Mouse (Mus musculus): ENCODE results near the gene Egfl7. TPM values are rescaled to one million over a fixed set of nuclear protein-coding genes. Genes with fewer than 3 reads are reported as not detected.

Egfl7 gene
- polyA plus RNA-seq, 1 experiment from 2014 or later: 54.9 TPM

DNA sequence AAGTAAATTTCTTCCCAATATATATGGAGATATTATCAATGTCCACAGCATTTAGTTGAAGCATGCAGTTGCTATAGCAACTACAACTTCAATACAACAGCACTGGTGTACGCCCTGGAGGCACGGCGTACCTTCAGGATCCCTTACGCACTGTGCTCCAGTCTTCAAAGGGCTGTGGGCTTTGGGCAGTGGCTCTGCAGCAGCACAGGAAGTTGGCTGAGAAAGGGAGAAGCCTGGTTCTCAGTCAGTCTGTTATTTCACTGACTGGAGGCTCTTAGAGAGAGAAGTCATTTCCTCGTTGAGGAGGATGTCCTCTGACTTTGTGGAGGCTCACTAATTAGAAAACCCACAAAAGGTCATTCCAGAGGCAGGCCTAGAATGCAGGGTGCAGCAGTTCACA lies 43.2 kb downstream of the Egfl7 start:
- H3K9ac ChIP-seq: no peak overlapping the region
- H3K27me3 ChIP-seq: 0 out of 2 replicates have a peak, but pooled peaks cover 8% of the 10 kb centered on the region
- no peak for ATAC-seq (ENCODE audit: low FRiP score)
- WGBS: 75% methylated on average over 5 of the region's 5 CpGs
- H3K4me1 ChIP-seq: peaks cover 8% of the 10 kb centered on the region
- H3K36me3 ChIP-seq (replicated peaks): no peaks in the 10 kb centered on the region
- no peak overlapping the region for H3K27ac ChIP-seq
- H3K4me2 ChIP-seq: no peak overlapping the region
- H3K4me3 ChIP-seq (replicated peaks): no peak overlapping the region
- H3K9me3 ChIP-seq: 0 out of 2 replicates have a peak, but pooled peaks cover 3% of the 10 kb centered on the region

DNA sequence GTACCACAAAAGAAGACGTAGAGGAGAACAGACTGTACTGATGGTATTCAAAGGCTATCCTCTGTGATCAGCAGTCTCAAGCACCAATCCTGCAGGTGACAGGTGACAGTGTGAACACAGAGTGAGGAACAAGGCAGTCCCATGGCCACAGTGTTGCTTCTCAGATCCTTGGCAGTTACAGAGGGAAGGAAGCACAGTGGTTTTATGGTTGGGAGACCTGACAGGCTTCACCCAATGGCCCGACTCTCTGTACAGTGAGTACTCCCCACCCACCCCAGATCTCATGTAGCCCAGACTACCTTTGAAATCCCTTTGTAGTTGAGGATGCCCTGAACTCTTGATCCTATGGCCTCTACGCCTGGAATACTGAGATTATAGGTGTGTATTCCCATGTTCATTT lies 45.6 kb downstream of the Egfl7 start:
- 0 out of 2 replicates have a peak, but pooled peaks cover 3% of the 10 kb centered on the region for H3K9me3 ChIP-seq
- 89% methylated on average over 3 of the region's 3 CpGs for WGBS
- H3K27ac ChIP-seq: no peak overlapping the region
- no peak for ATAC-seq (ENCODE audit: low FRiP score)
- no peak overlapping the region for H3K4me2 ChIP-seq
- H3K9ac ChIP-seq: no peak overlapping the region
- H3K4me3 ChIP-seq (replicated peaks): no peak overlapping the region
- H3K27me3 ChIP-seq: 0 out of 2 replicates have a peak, but pooled peaks cover 8% of the 10 kb centered on the region
- peaks cover 28% of the 10 kb centered on the region for H3K4me1 ChIP-seq
- no peaks in the 10 kb centered on the region for H3K36me3 ChIP-seq (replicated peaks)

DNA sequence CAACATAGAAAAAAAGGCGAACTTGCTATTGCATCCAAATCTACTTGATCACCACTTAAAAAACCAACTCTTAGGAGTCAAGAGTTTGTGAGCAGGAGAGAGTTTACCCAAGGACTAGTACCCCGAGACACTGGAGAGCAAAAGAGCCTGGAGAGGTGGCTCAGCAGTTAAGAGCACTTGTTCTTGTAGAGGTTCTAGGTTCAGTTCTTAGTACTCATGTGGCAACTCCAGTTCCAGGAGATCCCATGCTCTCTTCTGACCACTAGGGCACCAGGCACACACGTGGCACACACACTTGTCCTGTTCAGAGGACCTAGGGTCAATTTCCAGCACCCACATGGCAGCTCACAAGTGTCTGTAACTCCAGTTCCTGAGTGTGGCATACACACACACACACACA lies 46.3 kb downstream of the Egfl7 start:
- Histone ChIP-seq H3K36me3 (replicated peaks) (no peaks in the 10 kb centered on the region), H3K9ac (no peak overlapping the region), H3K4me3 (replicated peaks) (no peak overlapping the region), H3K4me1 (peaks cover 35% of the 10 kb centered on the region), H3K27me3 (0 out of 2 replicates have a peak, but pooled peaks cover 8% of the 10 kb centered on the region), H3K4me2 (no peak overlapping the region), H3K9me3 (0 out of 2 replicates have a peak, but pooled peaks cover 3% of the 10 kb centered on the region), H3K27ac (no peak overlapping the region)
- 64% methylated on average over 3 of the region's 3 CpGs for WGBS
- no peak for ATAC-seq (ENCODE audit: low FRiP score)

DNA sequence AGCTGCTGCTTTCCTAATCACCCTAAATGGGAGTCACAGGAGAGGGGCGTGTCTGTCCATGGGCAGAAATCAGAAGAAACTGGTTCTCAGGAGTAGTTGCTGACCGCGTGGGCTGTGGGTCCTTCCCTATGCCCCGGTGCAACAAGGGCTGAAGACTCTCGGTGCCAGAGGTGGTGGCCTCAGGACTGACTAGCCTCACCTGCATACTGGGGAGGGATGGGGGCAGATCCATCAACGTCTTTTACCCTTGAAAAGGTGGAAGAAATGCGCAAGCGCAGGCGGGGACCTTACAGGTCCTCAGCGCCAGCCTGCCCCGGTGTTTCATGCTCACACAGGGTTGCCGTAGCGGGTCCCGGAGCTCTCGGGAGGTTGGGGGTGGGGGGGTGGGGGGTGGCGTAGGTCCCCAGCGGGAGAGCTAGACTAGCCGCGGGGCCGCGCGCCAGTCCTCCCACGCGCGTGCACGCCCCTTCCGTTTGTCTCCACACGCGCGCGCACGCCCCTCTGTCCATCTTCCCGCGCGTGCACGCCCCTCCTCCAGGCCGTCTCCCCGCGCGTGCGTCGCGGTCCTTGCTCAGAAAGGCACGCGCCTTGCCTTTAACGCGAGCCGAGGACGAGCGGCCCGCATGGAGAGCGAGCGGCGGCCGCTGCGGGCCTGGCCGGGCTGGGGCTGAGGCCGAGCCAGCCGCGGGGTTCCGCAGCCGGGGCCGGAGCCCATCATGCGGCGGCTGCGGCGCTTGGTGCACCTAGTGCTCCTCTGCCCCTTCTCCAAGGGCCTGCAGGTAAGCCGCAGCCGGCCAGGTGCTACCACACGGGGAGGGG lies 48.3 kb downstream of the Egfl7 start, which contains the start of gene Fam69b:
Gene Fam69b (plus strand): TSS at position 537 of the 819 bp plus-strand sequence.
- H3K4me3 ChIP-seq (replicated peaks): peak within 1 kb of the TSS; percentile 77
- H3K36me3 ChIP-seq (replicated peaks): no peaks in the 10 kb centered on the region
- peak; percentile 80 for ATAC-seq (ENCODE audit: low FRiP score)
- H3K27ac ChIP-seq: peak within 1 kb of the TSS; percentile 75
- 0 out of 2 replicates have a peak, but pooled peaks cover 3% of the 10 kb centered on the region for H3K9me3 ChIP-seq
- peak within 1 kb of the TSS; percentile 90 for H3K4me2 ChIP-seq
- WGBS: under 1% methylated on average over 43 of the region's 70 CpGs
- peaks cover 42% of the 10 kb centered on the region for H3K4me1 ChIP-seq
- H3K27me3 ChIP-seq: 0 out of 2 replicates have a peak, but pooled peaks cover 8% of the 10 kb centered on the region
- H3K9ac ChIP-seq: peak within 1 kb of the TSS; percentile 95

DNA sequence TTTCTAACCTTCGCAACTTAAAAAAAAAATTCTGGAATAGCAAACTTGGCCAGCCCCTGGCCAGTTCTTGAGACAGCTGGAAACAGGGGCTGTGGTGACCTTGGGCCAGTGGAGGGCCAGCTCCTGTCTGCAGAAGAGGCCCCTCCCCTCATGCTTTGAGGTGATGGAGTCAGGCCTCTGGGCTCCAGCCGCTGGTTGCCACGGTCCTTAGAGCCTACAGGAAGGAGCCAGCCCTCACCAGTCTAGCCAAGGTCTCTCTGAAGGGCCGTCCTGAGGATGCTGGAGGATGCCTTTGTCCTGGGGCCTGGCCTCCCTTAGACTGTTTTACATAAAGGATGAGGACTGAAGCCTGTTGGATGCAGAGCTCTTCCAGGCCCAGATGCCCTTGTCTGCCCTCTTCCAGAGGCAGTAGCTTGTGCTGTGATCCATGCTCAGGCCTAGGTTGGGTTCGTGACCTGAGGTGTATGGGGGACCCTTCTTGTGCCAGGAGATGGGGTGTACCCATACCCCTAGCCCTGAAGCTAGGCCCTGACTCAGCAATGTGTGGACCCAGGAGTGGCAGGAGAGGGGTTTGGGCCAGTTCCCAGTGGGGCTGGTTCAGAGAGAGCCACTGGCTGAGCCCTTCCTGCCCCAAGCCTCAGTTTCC lies 49.1 kb downstream of the Egfl7 start:
- peak; percentile 40 for ATAC-seq (ENCODE audit: low FRiP score)
- 18% methylated on average over 5 of the region's 5 CpGs for WGBS
- H3K36me3 ChIP-seq (replicated peaks): peaks cover 7% of the 10 kb centered on the region
- peak overlapping the region; percentile 95 for H3K9ac ChIP-seq
- H3K4me3 ChIP-seq (replicated peaks): peak overlapping the region; percentile 77
- peak overlapping the region; percentile 75 for H3K27ac ChIP-seq
- peak overlapping the region; percentile 90 for H3K4me2 ChIP-seq
- H3K4me1 ChIP-seq: peaks cover 48% of the 10 kb centered on the region
- 0 out of 2 replicates have a peak, but pooled peaks cover 8% of the 10 kb centered on the region for H3K27me3 ChIP-seq
- H3K9me3 ChIP-seq: 0 out of 2 replicates have a peak, but pooled peaks cover 3% of the 10 kb centered on the region

DNA sequence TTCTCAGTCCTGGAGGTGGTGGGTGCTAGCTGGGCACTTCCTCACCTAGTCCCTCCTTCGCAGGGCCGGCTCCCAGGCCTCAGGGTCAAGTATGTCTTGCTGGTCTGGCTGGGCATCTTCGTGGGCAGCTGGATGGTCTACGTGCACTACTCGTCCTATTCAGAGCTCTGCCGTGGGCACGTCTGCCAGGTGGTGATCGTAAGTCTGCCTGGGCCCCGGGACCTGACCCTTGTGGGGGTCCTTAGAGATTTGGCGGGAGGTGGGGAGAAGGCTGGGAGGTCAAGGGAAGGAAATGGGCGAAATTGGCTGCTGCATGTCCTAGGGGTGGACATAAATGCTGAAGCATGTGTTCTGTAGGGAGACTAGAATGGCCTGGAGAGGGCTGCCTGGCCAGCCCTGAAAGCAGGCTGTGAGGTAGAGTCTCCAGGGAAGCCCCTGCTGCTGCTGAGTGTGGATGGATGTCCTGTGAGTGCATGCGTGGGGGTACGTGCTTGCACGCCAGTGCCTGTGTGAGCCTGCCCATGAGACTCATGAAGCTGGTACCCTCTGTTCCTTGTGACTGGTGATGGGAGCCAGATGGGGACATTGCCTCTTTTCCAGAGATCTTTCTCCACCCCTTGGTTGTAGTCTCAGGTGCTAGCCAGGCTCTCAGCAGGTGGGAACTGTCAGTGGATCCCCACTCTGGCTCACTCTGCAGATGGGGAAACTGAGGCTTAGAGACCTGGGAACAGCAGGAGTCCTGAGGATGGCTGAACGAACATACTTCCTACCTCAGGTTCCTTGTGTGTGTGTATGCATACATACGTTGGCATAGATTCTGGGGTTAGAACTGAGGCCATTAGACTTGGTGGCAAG lies 53.0 kb downstream of the Egfl7 start:
- no peaks in the 10 kb centered on the region for H3K27me3 ChIP-seq
- H3K4me3 ChIP-seq (replicated peaks): no peak overlapping the region
- H3K9me3 ChIP-seq: no peaks in the 10 kb centered on the region
- H3K36me3 ChIP-seq (replicated peaks): peaks cover 44% of the 10 kb centered on the region
- no peak overlapping the region for H3K4me2 ChIP-seq
- ATAC-seq (ENCODE audit: low FRiP score): no peak
- no peak overlapping the region for H3K9ac ChIP-seq
- 88% methylated on average over 16 of the region's 16 CpGs for WGBS
- peaks cover 52% of the 10 kb centered on the region for H3K4me1 ChIP-seq
- H3K27ac ChIP-seq: peak overlapping the region; percentile 39; the same call in 1 of the 2 replicates

DNA sequence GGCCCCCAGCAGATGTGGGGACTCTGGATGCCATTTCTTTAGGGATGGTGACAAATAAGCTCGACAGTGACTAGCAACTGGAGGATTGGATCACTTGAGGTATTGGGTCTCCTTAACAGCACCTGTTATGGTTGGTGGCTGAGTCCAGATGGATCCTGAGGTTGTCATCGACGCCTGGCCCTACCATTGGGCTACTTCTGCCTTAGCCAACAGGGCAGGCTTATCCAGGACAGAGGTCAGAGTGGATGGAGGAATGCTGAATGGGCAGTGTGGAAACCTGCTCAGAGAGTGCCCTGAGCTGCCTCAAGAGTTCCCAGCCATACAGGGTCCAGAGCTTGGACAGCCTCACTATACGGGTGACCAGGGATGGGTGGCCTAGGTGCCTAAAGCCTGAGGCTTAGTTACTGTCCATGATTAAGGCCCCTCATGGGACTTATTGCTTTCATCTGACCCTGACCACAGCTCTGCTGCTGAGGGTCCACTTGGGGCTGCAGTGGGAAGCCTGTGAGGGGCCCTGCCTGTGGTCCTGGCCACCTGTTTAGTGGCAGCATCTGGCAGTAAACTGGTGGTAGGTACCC lies 54.2 kb downstream of the Egfl7 start:
- ATAC-seq (ENCODE audit: low FRiP score): no peak
- Histone ChIP-seq H3K4me2 (no peak overlapping the region), H3K9me3 (no peaks in the 10 kb centered on the region), H3K9ac (no peak overlapping the region), H3K4me3 (replicated peaks) (no peak overlapping the region), H3K27me3 (no peaks in the 10 kb centered on the region), H3K27ac (no peak overlapping the region), H3K36me3 (replicated peaks) (peaks cover 54% of the 10 kb centered on the region), H3K4me1 (peaks cover 57% of the 10 kb centered on the region)
- WGBS: 64% methylated on average over 4 of the region's 4 CpGs

DNA sequence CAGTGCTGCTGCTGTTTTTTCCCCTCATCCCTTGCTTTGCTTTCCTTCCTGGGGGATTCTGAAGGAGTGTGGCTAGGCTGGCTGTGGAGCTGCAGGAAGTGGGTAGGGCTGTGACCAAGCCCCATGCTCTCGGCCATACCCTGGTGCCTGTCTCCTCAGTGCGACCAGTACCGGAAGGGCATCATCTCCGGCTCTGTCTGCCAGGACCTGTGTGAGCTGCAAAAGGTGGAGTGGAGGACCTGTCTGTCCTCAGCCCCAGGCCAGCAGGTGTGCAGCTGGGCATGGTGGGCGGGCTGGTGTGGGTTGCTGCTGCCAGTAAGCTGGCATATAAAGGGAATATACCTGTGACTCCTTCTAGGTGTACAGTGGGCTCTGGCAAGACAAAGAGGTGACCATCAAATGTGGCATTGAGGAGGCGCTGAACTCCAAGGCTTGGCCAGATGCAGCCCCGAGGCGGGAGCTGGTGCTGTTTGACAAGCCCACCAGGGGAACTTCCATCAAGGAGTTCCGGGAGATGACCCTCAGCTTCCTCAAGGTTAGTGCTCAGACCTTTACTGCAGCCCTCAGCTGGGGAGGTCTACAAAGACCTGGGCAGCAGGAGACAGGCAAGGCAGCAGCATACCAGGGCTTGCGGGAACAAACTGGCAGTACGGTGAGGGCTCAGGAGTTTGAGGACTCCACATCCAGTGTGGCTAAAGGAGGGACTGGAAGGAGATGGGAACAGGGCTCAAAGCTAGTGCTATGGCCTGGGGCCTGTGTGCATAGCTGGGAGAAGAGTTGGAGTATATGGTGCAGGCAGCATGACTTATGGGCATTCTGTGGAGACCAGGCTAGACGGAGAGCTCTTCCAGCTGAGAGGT lies 55.0 kb downstream of the Egfl7 start:
- Histone ChIP-seq H3K27ac (no peak overlapping the region), H3K9ac (no peak overlapping the region), H3K9me3 (no peaks in the 10 kb centered on the region), H3K4me1 (peaks cover 52% of the 10 kb centered on the region), H3K36me3 (replicated peaks) (peaks cover 54% of the 10 kb centered on the region), H3K4me2 (no peak overlapping the region), H3K27me3 (no peaks in the 10 kb centered on the region), H3K4me3 (replicated peaks) (no peak overlapping the region)
- WGBS: 70% methylated on average over 12 of the region's 12 CpGs
- ATAC-seq (ENCODE audit: low FRiP score): no peak

DNA sequence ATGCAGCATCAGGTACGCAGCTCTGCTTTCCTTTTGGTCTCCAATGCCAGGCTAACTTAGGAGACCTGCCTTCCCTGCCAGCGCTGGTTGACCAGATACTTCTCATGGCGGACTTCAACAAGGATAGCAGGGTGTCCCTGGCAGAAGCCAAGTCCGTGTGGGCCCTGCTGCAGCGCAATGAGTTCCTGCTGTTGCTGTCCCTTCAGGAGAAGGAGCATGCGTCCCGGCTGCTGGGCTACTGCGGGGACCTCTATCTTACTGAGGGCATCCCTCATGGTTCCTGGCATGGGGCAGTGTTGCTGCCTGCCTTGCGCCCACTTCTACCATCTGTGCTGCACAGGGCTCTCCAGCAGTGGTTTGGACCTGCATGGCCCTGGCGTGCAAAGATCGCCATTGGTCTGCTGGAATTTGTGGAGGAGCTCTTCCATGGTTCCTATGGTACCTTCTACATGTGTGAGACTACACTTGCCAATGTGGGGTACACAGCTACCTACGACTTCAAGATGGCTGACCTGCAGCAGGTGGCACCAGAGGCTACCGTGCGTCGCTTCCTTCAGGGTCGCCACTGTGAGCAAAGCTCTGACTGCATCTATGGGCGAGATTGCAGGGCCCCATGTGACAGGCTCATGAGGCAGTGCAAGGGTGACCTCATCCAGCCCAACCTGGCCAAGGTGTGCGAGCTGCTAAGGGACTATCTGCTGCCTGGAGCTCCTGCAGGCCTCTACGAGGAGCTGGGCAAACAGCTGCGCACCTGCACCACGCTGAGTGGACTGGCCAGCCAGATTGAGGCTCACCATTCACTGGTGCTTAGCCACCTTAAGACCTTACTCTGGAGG lies 55.9 kb downstream of the Egfl7 start:
- Histone ChIP-seq H3K27ac (0 out of 2 replicates have a peak overlapping the region, but pooled peaks have one; percentile 25), H3K4me2 (no peak overlapping the region), H3K36me3 (replicated peaks) (peaks cover 54% of the 10 kb centered on the region), H3K4me1 (peaks cover 43% of the 10 kb centered on the region), H3K4me3 (replicated peaks) (no peak overlapping the region), H3K27me3 (no peaks in the 10 kb centered on the region), H3K9ac (no peak overlapping the region), H3K9me3 (no peaks in the 10 kb centered on the region)
- WGBS: 69% methylated on average over 21 of the region's 21 CpGs
- ATAC-seq (ENCODE audit: low FRiP score): no peak

DNA sequence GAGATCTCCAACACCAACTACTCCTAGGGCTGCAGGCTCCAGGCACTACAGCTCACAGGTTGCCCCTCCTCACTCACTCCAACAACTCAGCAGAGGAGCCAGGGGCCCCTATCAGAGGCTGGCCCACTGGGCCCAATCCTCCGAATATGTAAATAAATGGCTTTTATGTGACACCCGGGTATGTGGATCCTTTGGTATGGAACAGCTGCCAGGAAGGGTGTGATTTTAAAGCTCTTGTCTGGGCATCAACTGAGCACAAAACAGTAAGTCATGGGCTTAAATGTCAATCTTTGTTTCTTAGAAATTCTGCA lies 56.5 kb downstream of the Egfl7 start:
- 63% methylated on average over 2 of the region's 2 CpGs for WGBS
- Histone ChIP-seq H3K9ac (no peak overlapping the region), H3K4me3 (replicated peaks) (no peak overlapping the region), H3K4me2 (no peak overlapping the region), H3K9me3 (no peaks in the 10 kb centered on the region), H3K36me3 (replicated peaks) (peaks cover 54% of the 10 kb centered on the region), H3K27me3 (no peaks in the 10 kb centered on the region), H3K4me1 (peaks cover 39% of the 10 kb centered on the region), H3K27ac (0 out of 2 replicates have a peak overlapping the region, but pooled peaks have one; percentile 25)
- ATAC-seq (ENCODE audit: low FRiP score): no peak

All from forebrain, embryonic 12.5 days (tissue).